ENCODE assay signal across 17 mouse cellular contexts in the genomic region with DNA sequence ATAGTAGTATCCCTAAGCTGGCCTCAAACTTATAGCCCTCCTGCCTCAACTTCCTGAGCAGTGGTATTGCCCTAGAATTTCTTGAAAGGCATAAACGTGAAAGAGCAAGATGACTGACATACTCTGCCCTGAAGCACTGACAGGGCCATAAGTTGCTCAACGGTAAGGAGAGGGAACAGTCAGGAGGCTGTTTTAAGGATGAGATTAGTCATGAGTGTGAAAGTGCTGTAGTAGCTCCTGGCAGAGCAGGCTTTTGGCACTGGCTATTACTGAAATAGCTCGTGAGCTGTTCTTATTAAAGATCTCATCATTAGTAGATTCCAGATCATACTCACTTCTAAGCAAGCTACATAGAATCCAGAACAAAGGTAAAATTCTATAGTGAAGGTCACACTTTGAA. TPM values are rescaled to one million over a fixed set of nuclear protein-coding genes. Genes with fewer than 3 reads are reported as not detected.
DNase-seq lines count a peak whose midpoint lies in the region; ATAC-seq and TF ChIP-seq lines count a peak whose summit lies in the region.
"Had no signal": no experiment of that assay in that cellular context is flagged by ENCODE, and none has a peak within 500 bp of the region (broad histone marks: within the 10 kb centered on the region; RNA-seq: fewer than 3 reads in every experiment).

No protein-coding gene starts in this region.

- H3K4me2 ChIP-seq in heart, embryonic 13.5 days, result no peak overlapping the region
- H3K4me2 ChIP-seq in heart, embryonic 16.5 days (ENCODE audit: low read depth, low read length), result no peak overlapping the region
- H3K4me2 ChIP-seq in hindbrain, postnatal 0 days (ENCODE audit: low read depth, low read length), result no peak overlapping the region
- H3K4me2 ChIP-seq: intestine, embryonic 15.5 days; limb, embryonic 12.5 days; liver, embryonic 15.5 days; midbrain, embryonic 12.5 days had no signal

- peaks cover 3% of the 10 kb centered on the region for H3K9me3 ChIP-seq in heart, embryonic 13.5 days
- 0 out of 2 replicates have a peak, but pooled peaks cover 4% of the 10 kb centered on the region for H3K9me3 ChIP-seq in heart, embryonic 16.5 days (replicated peaks; ENCODE audit: control insufficient read depth, low read length)
- H3K9me3 ChIP-seq in hindbrain, postnatal 0 days (ENCODE audit: low read length), result peaks cover 4% of the 10 kb centered on the region; the same call in 1 of the 2 replicates
- H3K9me3 ChIP-seq: intestine, embryonic 15.5 days had no signal

- TF ChIP-seq POLR2A in thymus, adult 2 months (IDR thresholded peaks at IDR 0.05; ENCODE audit: control insufficient read depth, extremely low read depth, insufficient read depth, low read length, poor library complexity), result no peak

- peak overlapping the region; percentile 34 for H3K27ac ChIP-seq in heart, embryonic 13.5 days (replicated peaks)
- peak overlapping the region; percentile 77 for H3K27ac ChIP-seq in heart, embryonic 16.5 days (ENCODE audit: low read length)
- no peak overlapping the region for H3K27ac ChIP-seq in thymus, adult 2 months (ENCODE audit: control insufficient read depth, insufficient read depth, low read length)
- no peak overlapping the region for H3K27ac ChIP-seq in hindbrain, postnatal 0 days
- H3K27ac ChIP-seq: intestine, embryonic 15.5 days; limb, embryonic 12.5 days; liver, embryonic 15.5 days; macrophage; midbrain, embryonic 12.5 days had no signal

- intact Hi-C loops in heart, postnatal 25 days (cut with DNase I), result no loop called here

- ATAC-seq in heart, embryonic 13.5 days (ENCODE audit: extremely low read depth, insufficient number of reproducible peaks, low FRiP score, low TSS enrichment), result no peak
- ATAC-seq in heart, embryonic 16.5 days (replicated peaks; ENCODE audit: extremely low read depth, insufficient read depth, low FRiP score), result no peak; the same call in 1 of the 2 replicates
- ATAC-seq in hindbrain, postnatal 0 days, result no peak
- ATAC-seq: intestine, embryonic 15.5 days had no signal

- TF ChIP-seq CTCF in thymus, adult 2 months (IDR thresholded peaks at IDR 0.05; ENCODE audit: borderline replicate concordance, control insufficient read depth, extremely low read depth, insufficient read depth, low read length, poor library complexity), result no peak
- no peak for TF ChIP-seq CTCF in hindbrain, postnatal 0 days (IDR thresholded peaks at IDR 0.05; ENCODE audit: low read depth)

- peak; percentile 5 to 13 for DNase-seq in adrenal gland, postnatal 36 days
- DNase-seq in adrenal gland, postnatal 14 days, result no peak
- no peak for DNase-seq in heart, postnatal 25 days (ENCODE audit: low spot score)
- peak; percentile 58 for DNase-seq in NIH3T3 (ENCODE audit: low read depth)
- DNase-seq in thymus, adult 2 months, result no peak
- DNase-seq in hindbrain, postnatal 0 days (ENCODE audit: low spot score), result no peak
- DNase-seq: adrenal gland, postnatal 10 days; B cell, adult 2 months; cerebellum, postnatal 10 days had no signal

- peaks cover 51% of the 10 kb centered on the region for H3K4me1 ChIP-seq in heart, embryonic 13.5 days
- peaks cover 21% of the 10 kb centered on the region for H3K4me1 ChIP-seq in heart, embryonic 16.5 days (ENCODE audit: control insufficient read depth, insufficient read depth, low read length)
- no peaks in the 10 kb centered on the region for H3K4me1 ChIP-seq in thymus, adult 2 months (replicated peaks; ENCODE audit: control insufficient read depth, insufficient read depth, low read length)
- H3K4me1 ChIP-seq in hindbrain, postnatal 0 days (ENCODE audit: insufficient read depth, low read length), result peaks cover 8% of the 10 kb centered on the region; the same call in 1 of the 2 replicates
- H3K4me1 ChIP-seq: intestine, embryonic 15.5 days; limb, embryonic 12.5 days had no signal

- no peaks in the 10 kb centered on the region for H3K27me3 ChIP-seq in heart, embryonic 13.5 days (replicated peaks)
- H3K27me3 ChIP-seq in heart, embryonic 16.5 days (ENCODE audit: control insufficient read depth, insufficient read depth, low read length), result no peaks in the 10 kb centered on the region
- H3K27me3 ChIP-seq in thymus, adult 2 months (ENCODE audit: control insufficient read depth, insufficient read depth, low read length), result no peaks in the 10 kb centered on the region
- H3K27me3 ChIP-seq in hindbrain, postnatal 0 days (ENCODE audit: insufficient read depth, low read length), result no peaks in the 10 kb centered on the region
- H3K27me3 ChIP-seq: intestine, embryonic 15.5 days; limb, embryonic 12.5 days; liver, embryonic 15.5 days; midbrain, embryonic 12.5 days had no signal

- H3K4me3 ChIP-seq in heart, embryonic 13.5 days, result no peak overlapping the region
- no peak overlapping the region for H3K4me3 ChIP-seq in heart, embryonic 16.5 days (ENCODE audit: low read length)
- H3K4me3 ChIP-seq in thymus, adult 2 months (ENCODE audit: control insufficient read depth, insufficient read depth, low read length), result no peak overlapping the region
- H3K4me3 ChIP-seq in hindbrain, postnatal 0 days (ENCODE audit: low read length), result no peak overlapping the region
- H3K4me3 ChIP-seq: intestine, embryonic 15.5 days; limb, embryonic 12.5 days; liver, embryonic 15.5 days; midbrain, embryonic 12.5 days; myocyte had no signal

- no peak overlapping the region for H3K9ac ChIP-seq in heart, embryonic 13.5 days
- H3K9ac ChIP-seq in heart, embryonic 16.5 days (ENCODE audit: low read length), result no peak overlapping the region
- H3K9ac ChIP-seq in hindbrain, postnatal 0 days (replicated peaks; ENCODE audit: low read length), result no peak overlapping the region
- H3K9ac ChIP-seq: intestine, embryonic 15.5 days; limb, embryonic 12.5 days; liver, embryonic 15.5 days; midbrain, embryonic 12.5 days had no signal

- peaks cover 13% of the 10 kb centered on the region for H3K36me3 ChIP-seq in heart, embryonic 13.5 days
- no peaks in the 10 kb centered on the region for H3K36me3 ChIP-seq in heart, embryonic 16.5 days (ENCODE audit: control insufficient read depth, insufficient read depth)
- H3K36me3 ChIP-seq in thymus, adult 2 months (ENCODE audit: control insufficient read depth, insufficient read depth, low read length), result no peaks in the 10 kb centered on the region
- H3K36me3 ChIP-seq in hindbrain, postnatal 0 days (ENCODE audit: insufficient read depth, low read length), result peaks cover 3% of the 10 kb centered on the region; the same call in 1 of the 2 replicates
- H3K36me3 ChIP-seq: intestine, embryonic 15.5 days; liver, embryonic 15.5 days had no signal

- WGBS in heart, embryonic 13.5 days, result 22% methylated on average over 3 of the region's 3 CpGs
- 33% methylated on average over 3 of the region's 3 CpGs for WGBS in heart, embryonic 16.5 days
- WGBS in thymus, adult 2 months, result 67% methylated on average over 3 of the region's 3 CpGs
- WGBS in hindbrain, postnatal 0 days, result 53% methylated on average over 3 of the region's 3 CpGs

RNA-seq across cellular contexts. Expression of a gene that starts 52.6 kb away (rescaled TPM):
- total RNA-seq in adrenal gland, postnatal 36 days (2021), result 100 to 1,000 TPM; 140 to 167 TPM
- total RNA-seq in adrenal gland, postnatal 14 days (2021), result 154 and 173 TPM in 2 replicates
- 39.6 and 43.5 TPM in 2 replicates for polyA plus RNA-seq in heart, embryonic 13.5 days (2015; fragmentation: Nextera tagmentation; extraction: Ambion mirVana)
- total RNA-seq in heart, postnatal 25 days (2021), result 10 to 100 TPM; 79.7 to 91.8 TPM
- 46.0 and 49.6 TPM in 2 replicates for polyA plus RNA-seq in heart, embryonic 16.5 days (2015; fragmentation: Nextera tagmentation; extraction: Ambion mirVana)
- 466 and 519 TPM in 2 replicates for polyA plus RNA-seq in thymus, adult 2 months (2012; rRNA removed)
- total RNA-seq in hindbrain, postnatal 0 days (2014; rRNA removed), result 31.2 and 36.1 TPM in 2 replicates
- polyA plus RNA-seq in hindbrain, postnatal 0 days (2015; fragmentation: Nextera tagmentation; extraction: Ambion mirVana), result 6.1 and 8.2 TPM in 2 replicates

Comparison
In these comparisons a context has a peak if more than half of its experiments do, and no peak if none do; other contexts are left out.
1. DNase-seq: peak in adrenal gland, postnatal 36 days (2 of 2) and NIH3T3 (single experiment); none in adrenal gland, postnatal 14 days (single experiment), heart, postnatal 25 days (single experiment), thymus, adult 2 months (single experiment) and hindbrain, postnatal 0 days (single experiment).
2. H3K27ac ChIP-seq: peak in heart, embryonic 13.5 days (single experiment) and heart, embryonic 16.5 days (single experiment); none in thymus, adult 2 months (single experiment) and hindbrain, postnatal 0 days (single experiment).